Mouse (Mus musculus) liver, postnatal 0 days (tissue): ENCODE measurements at regions not wholly inside any gene's neighbourhood (a gene's known extent, or its start where the extent isn't known, plus 50 kb on each side); places are given as distances from the start of the nearest gene placed in this dataset.

ENCODE experiments used
- CTCF ChIP-seq: sonication (generic); IDR thresholded peaks from 2 replicates; pipeline ENCODE4 v1.5.1; 2016; ENCODE audit warnings: antibody characterized with exemption, low read depth
- EP300 ChIP-seq: IDR thresholded peaks from 2 replicates; pipeline ENCODE4 v1.6.1; 2016; ENCODE audit warnings: antibody characterized with exemption, low read depth, mild to moderate bottlenecking

GRCm38 (mm10) chr8:60736401-60736800 lies 103.8 kb downstream of the Mfap3l start:
- TF ChIP-seq CTCF: no peak
- no peak for TF ChIP-seq EP300
